Mouse (Mus musculus) lung, postnatal 0 days (tissue): ENCODE results near the gene 4921507P07Rik.

Experiments used
- CTCF ChIP-seq: IDR thresholded peaks from 2 replicates; pipeline ENCODE4 v1.5.1; 2016; ENCODE audit warnings: antibody characterized with exemption, mild to moderate bottlenecking
- EP300 ChIP-seq: IDR thresholded peaks from 2 replicates; pipeline ENCODE4 v1.6.1; 2016; ENCODE audit warnings: antibody characterized with exemption, mild to moderate bottlenecking, control low read depth

GRCm38 (mm10) chr6:50549791-50550190 lies 46.6 kb downstream of the 4921507P07Rik start:
- TF ChIP-seq CTCF: no peak
- TF ChIP-seq EP300: no peak
